In the genomic region with DNA sequence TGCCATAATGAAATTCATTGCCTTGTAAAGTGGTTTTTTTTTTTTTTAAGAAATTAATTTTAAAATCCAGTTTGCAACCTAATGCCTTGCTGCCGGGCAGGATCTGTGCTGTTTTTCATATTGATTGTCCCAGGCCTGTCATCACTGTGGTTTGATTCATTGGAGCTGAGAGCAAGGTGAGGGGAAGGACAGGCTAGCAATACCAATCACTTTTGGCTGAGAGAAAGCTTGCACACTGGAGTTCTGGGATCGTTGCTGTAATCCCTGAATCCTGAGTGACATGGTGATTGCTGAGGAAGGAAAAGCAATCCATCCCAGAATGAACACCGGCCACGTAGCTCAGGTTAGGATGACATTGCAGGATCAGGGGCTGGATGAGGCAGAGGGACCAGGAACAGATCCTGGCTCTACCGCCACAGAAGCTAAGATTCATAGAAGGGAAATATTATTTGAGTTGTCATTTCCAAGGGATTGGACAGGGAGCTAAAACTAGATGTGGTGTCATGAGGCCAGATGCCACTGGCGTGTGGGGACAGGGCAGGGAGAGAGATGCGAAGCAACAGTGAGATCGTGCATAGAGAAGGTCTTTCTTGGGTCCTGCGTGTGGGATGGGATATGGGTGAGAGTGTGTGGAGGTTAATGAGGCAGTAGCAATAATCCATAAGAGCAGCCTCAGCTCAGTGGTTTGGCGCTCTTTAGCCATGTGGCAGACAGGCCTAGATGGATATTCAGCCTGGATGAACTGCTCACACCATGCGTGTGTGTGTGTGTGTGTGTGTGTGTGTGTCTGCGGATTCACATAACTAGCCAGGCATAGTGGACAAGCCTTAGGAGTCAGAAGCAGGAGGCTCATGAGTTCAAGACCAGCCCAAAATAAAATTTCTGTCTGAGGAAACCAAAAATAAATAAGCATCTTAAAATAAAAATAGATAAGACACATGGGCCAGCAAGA, we compare ENCODE assay signal across 19 mouse cellular contexts. TPM values are rescaled to one million over a fixed set of nuclear protein-coding genes. Genes with fewer than 3 reads are reported as not detected.
DNase-seq lines count a peak whose midpoint lies in the region; ATAC-seq lines count a peak whose summit lies in the region.
"Had no signal": no experiment of that assay in that cellular context is flagged by ENCODE, and none has a peak within 500 bp of the region (broad histone marks: within the 10 kb centered on the region; RNA-seq: fewer than 3 reads in every experiment).

No protein-coding gene starts in this region.

- 0 out of 2 replicates have a peak, but pooled peaks have one; percentile 26 for ATAC-seq in limb, embryonic 11.5 days (ENCODE audit: insufficient number of reproducible peaks, low FRiP score, low TSS enrichment, low read depth)
- peak; percentile 52 for ATAC-seq in hindbrain, embryonic 12.5 days (ENCODE audit: low FRiP score)
- no peak for ATAC-seq in midbrain, embryonic 14.5 days (ENCODE audit: low FRiP score, low TSS enrichment)
- ATAC-seq: inflammation-experienced regulatory T-cells, adult 6 months had no signal

- H3K9me3 ChIP-seq in limb, embryonic 11.5 days (ENCODE audit: control insufficient read depth, low read length) = no peaks in the 10 kb centered on the region
- H3K9me3 ChIP-seq in limb, embryonic 10.5 days (replicated peaks) = no peaks in the 10 kb centered on the region
- H3K9me3 ChIP-seq in hindbrain, embryonic 12.5 days (replicated peaks) = no peaks in the 10 kb centered on the region
- H3K9me3 ChIP-seq in midbrain, embryonic 14.5 days (ENCODE audit: control insufficient read depth, low read length) = no peaks in the 10 kb centered on the region
- H3K9me3 ChIP-seq: embryonic facial prominence, embryonic 15.5 days; forebrain, embryonic 10.5 days had no signal

- no peak for DNase-seq in limb, embryonic 11.5 days (ENCODE audit: low spot score)
- DNase-seq in limb, embryonic 10.5 days (ENCODE audit: low spot score) = no peak
- peak; percentile 46 for DNase-seq in midbrain, embryonic 14.5 days
- no peak for DNase-seq in layer of hippocampus, postnatal 14 days (ENCODE audit: low spot score in 2 of 2)
- no peak for DNase-seq in c-Kit-positive CD71-positive TER-119-positive erythroid progenitor cells, embryonic 14.5 days (ENCODE audit: low spot score)
- DNase-seq in kidney, postnatal 36 days = no peak
- DNase-seq: cerebellum, postnatal 14 days; embryo, embryonic 11 days; lung, postnatal 14 days; thymus, postnatal 4 days had no signal

- H3K36me3 ChIP-seq in limb, embryonic 11.5 days (ENCODE audit: control insufficient read depth, insufficient read depth, low read length) = no peaks in the 10 kb centered on the region
- H3K36me3 ChIP-seq in limb, embryonic 10.5 days = no peaks in the 10 kb centered on the region
- H3K36me3 ChIP-seq in hindbrain, embryonic 12.5 days = no peaks in the 10 kb centered on the region
- H3K36me3 ChIP-seq in midbrain, embryonic 14.5 days (ENCODE audit: control insufficient read depth, insufficient read depth, low read length) = no peaks in the 10 kb centered on the region
- H3K36me3 ChIP-seq: embryonic facial prominence, embryonic 15.5 days; forebrain, embryonic 10.5 days had no signal

- no peak overlapping the region for H3K9ac ChIP-seq in limb, embryonic 11.5 days (ENCODE audit: low read length)
- H3K9ac ChIP-seq in hindbrain, embryonic 12.5 days = no peak overlapping the region
- no peak overlapping the region for H3K9ac ChIP-seq in midbrain, embryonic 14.5 days (replicated peaks; ENCODE audit: low read length)
- H3K9ac ChIP-seq: embryonic facial prominence, embryonic 15.5 days had no signal

- no peaks in the 10 kb centered on the region for H3K27me3 ChIP-seq in limb, embryonic 11.5 days (ENCODE audit: control insufficient read depth, insufficient read depth, low read length)
- H3K27me3 ChIP-seq in limb, embryonic 10.5 days (ENCODE audit: low read depth, poor library complexity, severe bottlenecking) = no peaks in the 10 kb centered on the region
- H3K27me3 ChIP-seq in hindbrain, embryonic 12.5 days = no peaks in the 10 kb centered on the region
- no peaks in the 10 kb centered on the region for H3K27me3 ChIP-seq in midbrain, embryonic 14.5 days (ENCODE audit: control insufficient read depth, insufficient read depth, low read length)
- H3K27me3 ChIP-seq: embryonic facial prominence, embryonic 15.5 days had no signal

- H3K4me2 ChIP-seq in limb, embryonic 11.5 days (ENCODE audit: low read depth, severe bottlenecking) = no peak overlapping the region
- no peak overlapping the region for H3K4me2 ChIP-seq in hindbrain, embryonic 12.5 days (replicated peaks)
- H3K4me2 ChIP-seq in midbrain, embryonic 14.5 days (ENCODE audit: low read length) = no peak overlapping the region
- H3K4me2 ChIP-seq: embryonic facial prominence, embryonic 15.5 days had no signal

- no peak overlapping the region for H3K27ac ChIP-seq in limb, embryonic 11.5 days (replicated peaks; ENCODE audit: low read depth, low read length)
- no peak overlapping the region for H3K27ac ChIP-seq in limb, embryonic 10.5 days
- peak overlapping the region; percentile 62 for H3K27ac ChIP-seq in hindbrain, embryonic 12.5 days
- peak overlapping the region; percentile 55 for H3K27ac ChIP-seq in midbrain, embryonic 14.5 days (replicated peaks; ENCODE audit: low read depth, low read length)
- H3K27ac ChIP-seq: embryonic facial prominence, embryonic 15.5 days; forebrain, embryonic 10.5 days; kidney, postnatal 0 days; layer of hippocampus, adult 2 months had no signal

- H3K4me1 ChIP-seq in limb, embryonic 11.5 days (ENCODE audit: control insufficient read depth, insufficient read depth, low read length) = 0 out of 2 replicates have a peak, but pooled peaks cover 2% of the 10 kb centered on the region
- peaks cover 32% of the 10 kb centered on the region for H3K4me1 ChIP-seq in limb, embryonic 10.5 days
- H3K4me1 ChIP-seq in hindbrain, embryonic 12.5 days = peaks cover 29% of the 10 kb centered on the region
- peaks cover 26% of the 10 kb centered on the region for H3K4me1 ChIP-seq in midbrain, embryonic 14.5 days (ENCODE audit: control insufficient read depth, insufficient read depth, low read length)

- WGBS in limb, embryonic 11.5 days = 79% methylated on average over 12 of the region's 12 CpGs
- WGBS in limb, embryonic 10.5 days = 81% methylated on average over 12 of the region's 12 CpGs
- WGBS in hindbrain, embryonic 12.5 days = 74% methylated on average over 12 of the region's 12 CpGs
- WGBS in midbrain, embryonic 14.5 days = 72% methylated on average over 12 of the region's 12 CpGs

- H3K4me3 ChIP-seq in limb, embryonic 11.5 days (ENCODE audit: low read depth, low read length) = no peak overlapping the region
- no peak overlapping the region for H3K4me3 ChIP-seq in limb, embryonic 10.5 days
- no peak overlapping the region for H3K4me3 ChIP-seq in hindbrain, embryonic 12.5 days
- no peak overlapping the region for H3K4me3 ChIP-seq in midbrain, embryonic 14.5 days (replicated peaks; ENCODE audit: low read depth, low read length)
- H3K4me3 ChIP-seq: embryonic facial prominence, embryonic 15.5 days; forebrain, embryonic 10.5 days; layer of hippocampus, adult 2 months had no signal

RNA-seq across cellular contexts. Expression of gene Gpr156, which starts 38.0 kb away (rescaled TPM):
- polyA plus RNA-seq in limb, embryonic 11.5 days (2014; fragmentation: Nextera tagmentation; extraction: Ambion mirVana) = 0.78 and 0.80 TPM in 2 replicates
- polyA plus RNA-seq in limb, embryonic 10.5 days (2016; fragmentation: Nextera tagmentation; extraction: Ambion mirVana) = 0.55 and 0.86 TPM in 2 replicates
- 5.4 and 5.6 TPM in 2 replicates for polyA plus RNA-seq in hindbrain, embryonic 12.5 days (2016; fragmentation: Nextera tagmentation; extraction: Ambion mirVana)
- 5.6 and 7.6 TPM in 2 replicates for polyA plus RNA-seq in midbrain, embryonic 14.5 days (2014; fragmentation: Nextera tagmentation; extraction: Ambion mirVana)
- 1 to 10 TPM; 1.1 to 1.2 TPM for total RNA-seq in layer of hippocampus, postnatal 14 days (2021)
- total RNA-seq: gastrocnemius, adult 8-10 months; megakaryocyte-erythroid progenitor cell, adult 5-6 weeks had no signal
- polyA plus RNA-seq: inflammation-experienced regulatory T-cells, adult 6 months; liver, embryonic 16.5 days had no signal

Comparison
In these comparisons a context has a peak if more than half of its experiments do, and no peak if none do; other contexts are left out.
1. H3K27ac ChIP-seq: peak in hindbrain, embryonic 12.5 days (single experiment) and midbrain, embryonic 14.5 days (single experiment); none in limb, embryonic 11.5 days (single experiment) and limb, embryonic 10.5 days (single experiment).